Mouse (Mus musculus): ENCODE results near the gene Tmub1. TPM values are rescaled to one million over a fixed set of nuclear protein-coding genes. Genes with fewer than 3 reads are reported as not detected.
"Not testable (repeated sequence)": the region's sequence is repeated elsewhere in the genome, so short reads cannot be mapped to it uniquely, and the experiment has no call there.

Tmub1 gene
- polyA plus RNA-seq, 1 experiment = 60.0 TPM

- no peak for TF ChIP-seq CTCF (conservative IDR thresholded peaks at IDR 0.05; ENCODE audit: insufficient read depth, insufficient read length, low read depth, low read length)
- no peak for TF ChIP-seq POLR2A (IDR thresholded peaks at IDR 0.05; ENCODE audit: low read depth, low read length)
- H3K36me3 ChIP-seq (ENCODE audit: control insufficient read depth, insufficient read depth, low read length) = no peaks in the 10 kb centered on the region
- H3K4me1 ChIP-seq (ENCODE audit: control insufficient read depth, insufficient read depth, low read length) = no peaks in the 10 kb centered on the region
- DNase-seq = no peak
- WGBS = 86% methylated on average over 6 of the region's 6 CpGs
- no peak overlapping the region for H3K4me3 ChIP-seq (ENCODE audit: insufficient read depth, low read depth, low read length)
- H3K27me3 ChIP-seq (replicated peaks; ENCODE audit: control insufficient read depth, insufficient read depth, low read length) = no peaks in the 10 kb centered on the region
- no peak overlapping the region for H3K27ac ChIP-seq (ENCODE audit: insufficient read depth, low read depth, low read length)
These were observed 42.9 kb downstream of the Tmub1 start for GRCm38 (mm10) chr5:24404594-24405360.

GRCm38 (mm10) chr5:24401969-24402368 lies 45.7 kb downstream of the Tmub1 start:
- no peak for DNase-seq
- Histone ChIP-seq H3K4me1 (ENCODE audit: control insufficient read depth, insufficient read depth, low read length) (no peaks in the 10 kb centered on the region), H3K4me3 (ENCODE audit: insufficient read depth, low read depth, low read length) (no peak overlapping the region), H3K27me3 (replicated peaks; ENCODE audit: control insufficient read depth, insufficient read depth, low read length) (no peaks in the 10 kb centered on the region), H3K36me3 (ENCODE audit: control insufficient read depth, insufficient read depth, low read length) (no peaks in the 10 kb centered on the region), H3K27ac (ENCODE audit: insufficient read depth, low read depth, low read length) (no peak overlapping the region)
- 74% methylated on average over 9 of the region's 9 CpGs for WGBS
- TF ChIP-seq POLR2A (IDR thresholded peaks at IDR 0.05; ENCODE audit: low read depth, low read length) = no peak
- no peak for TF ChIP-seq CTCF (conservative IDR thresholded peaks at IDR 0.05; ENCODE audit: insufficient read depth, insufficient read length, low read depth, low read length)

- no peak for DNase-seq
- TF ChIP-seq CTCF (conservative IDR thresholded peaks at IDR 0.05; ENCODE audit: insufficient read depth, insufficient read length, low read depth, low read length) (no peak), POLR2A (IDR thresholded peaks at IDR 0.05; ENCODE audit: low read depth, low read length) (no peak)
- H3K4me3 ChIP-seq (ENCODE audit: insufficient read depth, low read depth, low read length) = no peak overlapping the region
- 86% methylated on average over 5 of the region's 5 CpGs for WGBS
- H3K4me1 ChIP-seq (ENCODE audit: control insufficient read depth, insufficient read depth, low read length) = peaks cover 2% of the 10 kb centered on the region; the same call in 1 of the 2 replicates
- H3K27me3 ChIP-seq (replicated peaks; ENCODE audit: control insufficient read depth, insufficient read depth, low read length) = no peaks in the 10 kb centered on the region
- H3K36me3 ChIP-seq (ENCODE audit: control insufficient read depth, insufficient read depth, low read length) = no peaks in the 10 kb centered on the region
- no peak overlapping the region for H3K27ac ChIP-seq (ENCODE audit: insufficient read depth, low read depth, low read length)
These were observed 46.6 kb downstream of the Tmub1 start for GRCm38 (mm10) chr5:24400911-24401605.

- Histone ChIP-seq H3K36me3 (ENCODE audit: control insufficient read depth, insufficient read depth, low read length) (no peaks in the 10 kb centered on the region), H3K4me1 (ENCODE audit: control insufficient read depth, insufficient read depth, low read length) (peaks cover 2% of the 10 kb centered on the region; the same call in 1 of the 2 replicates), H3K27me3 (replicated peaks; ENCODE audit: control insufficient read depth, insufficient read depth, low read length) (no peaks in the 10 kb centered on the region), H3K4me3 (ENCODE audit: insufficient read depth, low read depth, low read length) (no peak overlapping the region), H3K27ac (ENCODE audit: insufficient read depth, low read depth, low read length) (no peak overlapping the region)
- no peak for TF ChIP-seq CTCF (conservative IDR thresholded peaks at IDR 0.05; ENCODE audit: insufficient read depth, insufficient read length, low read depth, low read length)
- WGBS = 89% methylated on average over 11 of the region's 11 CpGs
- no peak for DNase-seq
These were observed 47.3 kb downstream of the Tmub1 start for GRCm38 (mm10) chr5:24400362-24400761.

GRCm38 (mm10) chr5:24399686-24400085 lies 48.0 kb downstream of the Tmub1 start:
- H3K4me1 ChIP-seq (ENCODE audit: control insufficient read depth, insufficient read depth, low read length) = peaks cover 2% of the 10 kb centered on the region; the same call in 1 of the 2 replicates
- no peak overlapping the region for H3K4me3 ChIP-seq (ENCODE audit: insufficient read depth, low read depth, low read length)
- no peaks in the 10 kb centered on the region for H3K36me3 ChIP-seq (ENCODE audit: control insufficient read depth, insufficient read depth, low read length)
- H3K27ac ChIP-seq (ENCODE audit: insufficient read depth, low read depth, low read length) = no peak overlapping the region
- TF ChIP-seq CTCF (conservative IDR thresholded peaks at IDR 0.05; ENCODE audit: insufficient read depth, insufficient read length, low read depth, low read length) = no peak
- no peak for TF ChIP-seq POLR2A (IDR thresholded peaks at IDR 0.05; ENCODE audit: low read depth, low read length)
- H3K27me3 ChIP-seq (replicated peaks; ENCODE audit: control insufficient read depth, insufficient read depth, low read length) = no peaks in the 10 kb centered on the region
- 89% methylated on average over 10 of the region's 10 CpGs for WGBS
- no peak for DNase-seq

GRCm38 (mm10) chr5:24396254-24396653 lies 51.4 kb downstream of the Tmub1 start:
- H3K36me3 ChIP-seq (ENCODE audit: control insufficient read depth, insufficient read depth, low read length); H3K27me3 ChIP-seq (replicated peaks; ENCODE audit: control insufficient read depth, insufficient read depth, low read length); H3K4me3 ChIP-seq (ENCODE audit: insufficient read depth, low read depth, low read length); H3K27ac ChIP-seq (ENCODE audit: insufficient read depth, low read depth, low read length); DNase-seq; H3K4me1 ChIP-seq (ENCODE audit: control insufficient read depth, insufficient read depth, low read length): not testable (repeated sequence)
- 69% methylated on average over 6 of the region's 6 CpGs for WGBS

Other genes with a start within 250 kb of the Tmub1 start
- 3.1 and 5.5 TPM in 2 replicates for gene Kcnh2, start 96.2 kb downstream of the Tmub1 start, polyA plus RNA-seq (2012; rRNA removed)
- 11.4 and 12.4 TPM in 2 replicates for gene Nos3, start 83.0 kb downstream of the Tmub1 start, polyA plus RNA-seq (2012; rRNA removed)
- 0.76 and 0.89 TPM in 2 replicates for gene Atg9b, start 55.7 kb downstream of the Tmub1 start, polyA plus RNA-seq (2012; rRNA removed)
- 112 and 117 TPM in 2 replicates for gene Abcb8, start 54.2 kb downstream of the Tmub1 start, polyA plus RNA-seq (2012; rRNA removed)
- 0.20 and 0.33 TPM in 2 replicates for gene Asic3, start 34.5 kb downstream of the Tmub1 start, polyA plus RNA-seq (2012; rRNA removed)
- 78.0 and 83.2 TPM in 2 replicates for gene Cdk5, start 24.3 kb downstream of the Tmub1 start, polyA plus RNA-seq (2012; rRNA removed)
- 56.8 and 66.9 TPM in 2 replicates for gene Slc4a2, start 24.0 kb downstream of the Tmub1 start, polyA plus RNA-seq (2012; rRNA removed)
- 291 and 403 TPM in 2 replicates for gene Fastk, start 2.6 kb downstream of the Tmub1 start, polyA plus RNA-seq (2012; rRNA removed)
- gene Agap3, start 4.3 kb upstream of the Tmub1 start, polyA plus RNA-seq (2012; rRNA removed) = 59.4 and 62.3 TPM in 2 replicates
- gene Gbx1, start 79.3 kb upstream of the Tmub1 start, polyA plus RNA-seq (2012; rRNA removed) = 0.05 and 0.11 TPM in 2 replicates
- 0.38 and 1.6 TPM in 2 replicates for gene Asb10, start 93.1 kb upstream of the Tmub1 start, polyA plus RNA-seq (2012; rRNA removed)
- gene 4931409K22Rik, start 109.0 kb upstream of the Tmub1 start, polyA plus RNA-seq (2012; rRNA removed) = 0.10 and 0.14 TPM in 2 replicates
- gene Abcf2, start 129.6 kb upstream of the Tmub1 start, polyA plus RNA-seq (2012; rRNA removed) = 40.2 and 47.6 TPM in 2 replicates
- 20.2 and 27.5 TPM in 2 replicates for gene Chpf2, start 138.9 kb upstream of the Tmub1 start, polyA plus RNA-seq (2012; rRNA removed)
- 12.4 and 15.9 TPM in 2 replicates for gene Smarcd3, start 176.6 kb upstream of the Tmub1 start, polyA plus RNA-seq (2012; rRNA removed)
- gene Nub1, start 237.7 kb upstream of the Tmub1 start, polyA plus RNA-seq (2012; rRNA removed) = 37.5 and 46.9 TPM in 2 replicates

Data from kidney, adult 2 months (tissue).